Mouse (Mus musculus): ENCODE results near the gene Rad51b. TPM values are rescaled to one million over a fixed set of nuclear protein-coding genes. Genes with fewer than 3 reads are reported as not detected.

Rad51b gene
- total and polyA plus RNA-seq, 2 experiments from 2014 or later: 1.1 TPM

- DNase-seq (ENCODE audit: low spot score) (no peak), ATAC-seq (no peak)
- Histone ChIP-seq H3K4me3 (ENCODE audit: low read length) (no peak overlapping the region), H3K4me1 (ENCODE audit: insufficient read depth, low read length) (no peaks in the 10 kb centered on the region), H3K36me3 (ENCODE audit: insufficient read depth, low read length) (no peaks in the 10 kb centered on the region), H3K27me3 (ENCODE audit: insufficient read depth, low read length) (no peaks in the 10 kb centered on the region), H3K9me3 (ENCODE audit: low read length) (no peaks in the 10 kb centered on the region), H3K27ac (no peak overlapping the region), H3K9ac (replicated peaks; ENCODE audit: low read length) (no peak overlapping the region), H3K4me2 (ENCODE audit: low read depth, low read length) (no peak overlapping the region)
- TF ChIP-seq CTCF (IDR thresholded peaks at IDR 0.05; ENCODE audit: low read depth): no peak
- 88% methylated on average over 4 of the region's 4 CpGs for WGBS
Observed at GRCm38 (mm10) chr12:79356138-79356537, 59.1 kb downstream of the Rad51b start.

- ATAC-seq: no peak
- TF ChIP-seq CTCF (IDR thresholded peaks at IDR 0.05; ENCODE audit: low read depth): no peak
- H3K27me3 ChIP-seq (ENCODE audit: insufficient read depth, low read length): no peaks in the 10 kb centered on the region
- H3K4me1 ChIP-seq (ENCODE audit: insufficient read depth, low read length): no peaks in the 10 kb centered on the region
- H3K36me3 ChIP-seq (ENCODE audit: insufficient read depth, low read length): no peaks in the 10 kb centered on the region
- H3K27ac ChIP-seq: no peak overlapping the region
- H3K4me2 ChIP-seq (ENCODE audit: low read depth, low read length): no peak overlapping the region
- no peak for DNase-seq (ENCODE audit: low spot score)
- WGBS: 83% methylated on average over 5 of the region's 5 CpGs
- no peak overlapping the region for H3K4me3 ChIP-seq (ENCODE audit: low read length)
- H3K9ac ChIP-seq (replicated peaks; ENCODE audit: low read length): no peak overlapping the region
- no peaks in the 10 kb centered on the region for H3K9me3 ChIP-seq (ENCODE audit: low read length)
Observed at GRCm38 (mm10) chr12:79357631-79358030, 60.5 kb downstream of the Rad51b start.

GRCm38 (mm10) chr12:79358613-79359218, 61.6 kb downstream of the Rad51b start:
- peak; percentile 80 for TF ChIP-seq CTCF (IDR thresholded peaks at IDR 0.05; ENCODE audit: low read depth)
- H3K9me3 ChIP-seq (ENCODE audit: low read length): no peaks in the 10 kb centered on the region
- peak; percentile 88 for DNase-seq (ENCODE audit: low spot score)
- no peak overlapping the region for H3K4me3 ChIP-seq (ENCODE audit: low read length)
- H3K4me2 ChIP-seq (ENCODE audit: low read depth, low read length): no peak overlapping the region
- peak; percentile 89 for ATAC-seq
- H3K4me1 ChIP-seq (ENCODE audit: insufficient read depth, low read length): no peaks in the 10 kb centered on the region
- no peak overlapping the region for H3K27ac ChIP-seq
- 15% methylated on average over 10 of the region's 10 CpGs for WGBS
- no peak overlapping the region for H3K9ac ChIP-seq (replicated peaks; ENCODE audit: low read length)
- no peaks in the 10 kb centered on the region for H3K27me3 ChIP-seq (ENCODE audit: insufficient read depth, low read length)
- no peaks in the 10 kb centered on the region for H3K36me3 ChIP-seq (ENCODE audit: insufficient read depth, low read length)

- Histone ChIP-seq H3K36me3 (ENCODE audit: insufficient read depth, low read length) (no peaks in the 10 kb centered on the region), H3K9ac (replicated peaks; ENCODE audit: low read length) (no peak overlapping the region), H3K27ac (no peak overlapping the region), H3K9me3 (ENCODE audit: low read length) (no peaks in the 10 kb centered on the region), H3K27me3 (ENCODE audit: insufficient read depth, low read length) (no peaks in the 10 kb centered on the region), H3K4me2 (ENCODE audit: low read depth, low read length) (no peak overlapping the region), H3K4me1 (ENCODE audit: insufficient read depth, low read length) (no peaks in the 10 kb centered on the region), H3K4me3 (ENCODE audit: low read length) (no peak overlapping the region)
- peak; percentile 51 for TF ChIP-seq CTCF (IDR thresholded peaks at IDR 0.05; ENCODE audit: low read depth)
- WGBS: 97% methylated on average over 2 of the region's 2 CpGs
- ATAC-seq (no peak), DNase-seq (ENCODE audit: low spot score) (peak; percentile 19)
Observed at GRCm38 (mm10) chr12:79359404-79359803, 62.3 kb downstream of the Rad51b start.

- no peak overlapping the region for H3K4me3 ChIP-seq (ENCODE audit: low read length)
- 64% methylated on average over 1 of the region's 1 CpGs for WGBS
- no peaks in the 10 kb centered on the region for H3K27me3 ChIP-seq (ENCODE audit: insufficient read depth, low read length)
- H3K4me1 ChIP-seq (ENCODE audit: insufficient read depth, low read length): no peaks in the 10 kb centered on the region
- H3K27ac ChIP-seq: no peak overlapping the region
- ATAC-seq: no peak
- no peaks in the 10 kb centered on the region for H3K9me3 ChIP-seq (ENCODE audit: low read length)
- no peak overlapping the region for H3K4me2 ChIP-seq (ENCODE audit: low read depth, low read length)
- peak; percentile 66 for TF ChIP-seq CTCF (IDR thresholded peaks at IDR 0.05; ENCODE audit: low read depth)
- DNase-seq (ENCODE audit: low spot score): peak; percentile 43
- no peak overlapping the region for H3K9ac ChIP-seq (replicated peaks; ENCODE audit: low read length)
- H3K36me3 ChIP-seq (ENCODE audit: insufficient read depth, low read length): no peaks in the 10 kb centered on the region
Observed at GRCm38 (mm10) chr12:79362219-79362618, 65.1 kb downstream of the Rad51b start.

GRCm38 (mm10) chr12:79364284-79364683, 67.2 kb downstream of the Rad51b start:
- Histone ChIP-seq H3K9me3 (ENCODE audit: low read length) (no peaks in the 10 kb centered on the region), H3K4me3 (ENCODE audit: low read length) (no peak overlapping the region), H3K9ac (replicated peaks; ENCODE audit: low read length) (no peak overlapping the region), H3K36me3 (ENCODE audit: insufficient read depth, low read length) (no peaks in the 10 kb centered on the region), H3K4me2 (ENCODE audit: low read depth, low read length) (no peak overlapping the region), H3K27me3 (ENCODE audit: insufficient read depth, low read length) (no peaks in the 10 kb centered on the region), H3K27ac (no peak overlapping the region), H3K4me1 (ENCODE audit: insufficient read depth, low read length) (no peaks in the 10 kb centered on the region)
- DNase-seq (ENCODE audit: low spot score): no peak
- TF ChIP-seq CTCF (IDR thresholded peaks at IDR 0.05; ENCODE audit: low read depth): no peak
- whole genome bisulfite sequencing: 92% methylated on average over 2 of the region's 2 CpGs
- ATAC-seq: no peak

- Histone ChIP-seq H3K4me3 (ENCODE audit: low read length) (no peak overlapping the region), H3K9ac (replicated peaks; ENCODE audit: low read length) (no peak overlapping the region), H3K27ac (no peak overlapping the region), H3K4me1 (ENCODE audit: insufficient read depth, low read length) (no peaks in the 10 kb centered on the region), H3K9me3 (ENCODE audit: low read length) (no peaks in the 10 kb centered on the region), H3K36me3 (ENCODE audit: insufficient read depth, low read length) (no peaks in the 10 kb centered on the region), H3K4me2 (ENCODE audit: low read depth, low read length) (no peak overlapping the region), H3K27me3 (ENCODE audit: insufficient read depth, low read length) (no peaks in the 10 kb centered on the region)
- DNase-seq (ENCODE audit: low spot score): no peak
- 91% methylated on average over 3 of the region's 3 CpGs for WGBS
- ATAC-seq: no peak
- TF ChIP-seq CTCF (IDR thresholded peaks at IDR 0.05; ENCODE audit: low read depth): no peak
Observed at GRCm38 (mm10) chr12:79368818-79369217, 71.7 kb downstream of the Rad51b start.
